Mouse (Mus musculus) neural tube, embryonic 15.5 days (tissue): ENCODE results near the gene Hspa1a. TPM values are rescaled to one million over a fixed set of nuclear protein-coding genes. Genes with fewer than 3 reads are reported as not detected.
"Not testable (repeated sequence)": the region's sequence is repeated elsewhere in the genome, so short reads cannot be mapped to it uniquely, and the experiment has no call there.

Experiments used
- ATAC-seq: fragments of 200-750 bp; cut with Nextera tagmentation; 2 replicates; pipeline ENCODE4 v1.8.0; 2017; ENCODE audit warnings: mild to moderate bottlenecking, moderate TSS enrichment, moderate library complexity; ENCODE audit not compliant: low FRiP score
- H3K27ac ChIP-seq: fragments of 300-500 bp; sonication (generic); replicated peaks from 2 replicates; pipeline ENCODE4 v1.5.1; 2015; ENCODE audit warnings: mild to moderate bottlenecking, inconsistent platforms
- H3K27me3 ChIP-seq: fragments of 300-500 bp; sonication (generic); replicated peaks from 2 replicates; pipeline ENCODE4 v1.6.1; 2015; ENCODE audit warnings: inconsistent platforms
- H3K36me3 ChIP-seq: fragments of 300-500 bp; sonication (generic); 2 replicates; pipeline ENCODE4 v1.6.1; 2015; ENCODE audit warnings: inconsistent platforms
- H3K4me1 ChIP-seq: fragments of 300-500 bp; sonication (generic); 2 replicates; pipeline ENCODE4 v1.6.1; 2015; ENCODE audit warnings: inconsistent platforms
- H3K4me2 ChIP-seq: fragments of 300-500 bp; sonication (generic); 2 replicates; pipeline ENCODE4 v1.6.1; 2015; ENCODE audit warnings: inconsistent platforms, mild to moderate bottlenecking, moderate library complexity
- H3K4me3 ChIP-seq: fragments of 300-500 bp; sonication (generic); replicated peaks from 2 replicates; pipeline ENCODE4 v1.5.1; 2015; ENCODE audit warnings: mild to moderate bottlenecking, inconsistent platforms
- H3K9ac ChIP-seq: fragments of 300-500 bp; sonication (generic); replicated peaks from 2 replicates; pipeline ENCODE4 v1.6.1; 2015; ENCODE audit warnings: mild to moderate bottlenecking, inconsistent platforms
- H3K9me3 ChIP-seq: fragments of 300-500 bp; sonication (generic); replicated peaks from 2 replicates; pipeline ENCODE4 v1.6.1; 2016; ENCODE audit warnings: inconsistent platforms
- WGBS: fragments of 180-500 bp; shearing (Covaris S2); methylation state at CpG from one replicate; pipeline ENCODE4 v1.1.7; 2015; ENCODE audit warnings: mixed read lengths; 5-methylcytosine and 5-hydroxymethylcytosine counted together
- polyA plus RNA-seq: library from polyadenylated mRNA; unstranded; fragments of >200 nt; fragmentation: Nextera tagmentation; extraction: Ambion mirVana; gene quantifications from 2 replicates; pipeline ENCODE4 v1.2.1, GENCODE M21; 2015

Hspa1a gene
- 12.8 and 13.2 TPM in 2 replicates for polyA plus RNA-seq

DNA sequence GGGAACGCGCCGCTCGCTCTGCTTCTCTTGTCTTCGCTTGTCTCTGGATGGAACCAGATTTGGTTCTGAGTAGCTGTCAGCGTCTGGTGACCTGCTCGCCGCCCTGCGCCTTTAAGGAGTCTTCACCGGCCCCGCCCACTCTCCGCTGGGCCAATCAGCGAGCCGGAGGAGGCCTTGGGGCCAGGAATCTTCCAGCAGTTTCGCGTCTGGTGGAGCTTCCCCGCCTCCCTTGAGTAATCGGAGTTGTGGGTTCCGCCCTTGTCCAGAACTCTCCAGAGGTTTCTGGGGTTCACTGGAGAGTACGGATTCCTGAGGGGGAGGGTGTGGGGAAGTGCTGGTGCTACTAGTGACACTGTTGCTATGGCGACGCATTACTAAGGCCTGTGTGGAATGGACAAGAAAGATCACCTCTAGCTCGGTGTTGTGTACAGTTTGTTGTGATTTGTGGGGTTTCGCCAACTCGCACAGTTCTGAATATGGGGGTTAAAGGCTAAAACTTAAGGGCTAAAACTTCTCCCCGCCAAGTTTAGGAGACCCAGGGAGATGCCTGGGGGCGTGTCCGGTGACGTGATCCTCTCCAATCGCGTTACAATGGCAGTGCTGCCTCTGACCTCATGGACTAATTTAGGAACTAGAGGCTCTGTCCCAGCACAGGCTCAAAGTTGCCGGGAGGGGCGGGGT, at the start of gene Hspa1a, which contains the start of gene Hspa1l:
Gene Hspa1a, minus strand, starts transcription at position 88 of the 681 bp plus-strand sequence.
Gene Hspa1l, plus strand, starts transcription at position 635 of the 681 bp plus-strand sequence.
- not testable (repeated sequence) for H3K27ac ChIP-seq, H3K36me3 ChIP-seq, H3K9me3 ChIP-seq, H3K4me1 ChIP-seq
- peak within 1 kb of the TSS; percentile 26 for H3K9ac ChIP-seq
- peak; percentile 94 for ATAC-seq
- H3K4me2 ChIP-seq: peak within 1 kb of the TSS; percentile 80
- H3K4me3 ChIP-seq: peak within 1 kb of the TSS; percentile 44
- WGBS: under 1% methylated on average over 31 of the region's 33 CpGs
- H3K27me3 ChIP-seq: peaks cover 27% of the 10 kb centered on the region

DNA sequence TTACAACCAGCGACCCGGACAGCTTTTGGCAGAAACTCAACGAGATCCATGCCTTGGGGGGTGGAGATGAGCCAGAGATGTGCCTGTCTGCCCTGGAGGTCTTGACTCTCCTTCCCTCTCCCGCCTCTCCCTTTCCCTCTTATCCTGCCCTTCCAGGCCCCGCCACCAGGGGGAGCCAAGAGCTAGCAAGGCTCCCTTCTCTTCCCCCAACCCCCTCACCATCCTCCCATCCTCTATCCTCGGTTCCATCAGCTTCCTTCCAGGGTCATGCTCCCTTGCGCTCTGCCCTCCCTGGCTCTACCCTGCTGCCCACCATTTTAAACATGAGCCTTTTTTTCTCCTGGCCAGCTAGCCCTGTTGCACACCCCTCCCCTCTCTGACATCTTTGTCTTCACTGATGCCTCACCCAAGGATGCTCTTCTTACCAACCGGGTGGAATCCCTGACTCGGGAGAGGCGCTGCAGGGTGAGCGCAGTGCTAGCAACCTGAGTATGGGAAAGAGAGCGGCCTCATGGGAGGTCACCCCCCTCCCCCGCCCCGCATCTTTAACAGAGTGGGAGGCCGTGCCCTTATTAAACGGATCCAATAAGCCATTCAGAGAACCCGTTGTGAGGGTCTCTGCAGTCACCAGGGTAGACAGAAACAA, 49.3 kb upstream of the Hspa1a start:
- no peak overlapping the region for H3K4me3 ChIP-seq
- H3K4me1 ChIP-seq: peaks cover 15% of the 10 kb centered on the region
- peak overlapping the region; percentile 25 for H3K4me2 ChIP-seq
- no peaks in the 10 kb centered on the region for H3K9me3 ChIP-seq
- peaks cover 8% of the 10 kb centered on the region for H3K36me3 ChIP-seq
- H3K9ac ChIP-seq: no peak overlapping the region
- WGBS: 9% methylated on average over 17 of the region's 17 CpGs
- H3K27ac ChIP-seq: no peak overlapping the region
- no peaks in the 10 kb centered on the region for H3K27me3 ChIP-seq
- ATAC-seq: 0 out of 2 replicates have a peak, but pooled peaks have one; percentile 26

DNA sequence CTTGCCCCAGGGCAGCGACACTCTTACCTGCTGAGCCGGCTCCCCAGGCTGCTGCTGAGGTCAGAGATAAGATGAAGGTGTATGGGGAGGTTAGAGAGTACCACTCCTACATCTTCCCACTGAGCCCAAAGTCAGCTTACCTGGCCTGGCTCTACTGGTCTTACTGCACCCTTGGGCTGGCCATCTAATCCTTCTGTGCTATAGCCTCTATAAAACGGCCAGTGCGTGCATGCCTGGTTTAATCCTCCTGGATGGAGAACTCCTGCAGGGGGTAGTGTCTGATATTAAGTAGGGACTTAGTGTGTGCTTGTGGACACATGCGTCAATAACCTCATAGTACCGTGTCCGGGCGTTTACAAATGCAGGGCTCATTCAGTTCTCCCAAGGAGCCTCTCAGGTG, 48.6 kb upstream of the Hspa1a start:
- H3K4me3 ChIP-seq: no peak overlapping the region
- no peak overlapping the region for H3K9ac ChIP-seq
- H3K27me3 ChIP-seq: no peaks in the 10 kb centered on the region
- H3K9me3 ChIP-seq: no peaks in the 10 kb centered on the region
- H3K36me3 ChIP-seq: peaks cover 15% of the 10 kb centered on the region
- H3K4me2 ChIP-seq: no peak overlapping the region
- no peak overlapping the region for H3K27ac ChIP-seq
- peaks cover 13% of the 10 kb centered on the region for H3K4me1 ChIP-seq
- WGBS: 90% methylated on average over 8 of the region's 8 CpGs
- ATAC-seq: no peak

DNA sequence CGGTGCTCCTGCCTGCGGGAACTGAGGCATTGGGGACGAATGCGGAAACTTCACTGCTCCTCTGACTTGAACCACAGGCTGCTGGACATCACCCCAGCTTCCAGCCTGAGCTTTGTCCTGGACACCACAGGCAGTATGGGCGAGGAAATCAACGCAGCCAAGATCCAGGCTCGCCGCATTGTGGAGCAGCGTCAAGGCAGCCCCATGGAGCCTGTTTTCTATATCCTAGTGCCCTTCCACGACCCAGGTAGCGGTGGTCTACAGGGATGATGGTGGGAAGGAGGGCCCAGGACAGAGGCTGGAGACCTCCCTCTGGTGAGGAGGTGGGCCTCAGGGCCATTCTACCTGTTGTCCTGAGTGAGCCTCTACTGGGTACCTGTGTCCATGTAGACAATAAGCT, 47.9 kb upstream of the Hspa1a start:
- no peaks in the 10 kb centered on the region for H3K27me3 ChIP-seq
- no peak for ATAC-seq
- no peak overlapping the region for H3K4me3 ChIP-seq
- no peak overlapping the region for H3K9ac ChIP-seq
- H3K4me1 ChIP-seq: peaks cover 13% of the 10 kb centered on the region
- 82% methylated on average over 11 of the region's 11 CpGs for WGBS
- H3K4me2 ChIP-seq: no peak overlapping the region
- H3K27ac ChIP-seq: no peak overlapping the region
- no peaks in the 10 kb centered on the region for H3K9me3 ChIP-seq
- H3K36me3 ChIP-seq: peaks cover 22% of the 10 kb centered on the region

DNA sequence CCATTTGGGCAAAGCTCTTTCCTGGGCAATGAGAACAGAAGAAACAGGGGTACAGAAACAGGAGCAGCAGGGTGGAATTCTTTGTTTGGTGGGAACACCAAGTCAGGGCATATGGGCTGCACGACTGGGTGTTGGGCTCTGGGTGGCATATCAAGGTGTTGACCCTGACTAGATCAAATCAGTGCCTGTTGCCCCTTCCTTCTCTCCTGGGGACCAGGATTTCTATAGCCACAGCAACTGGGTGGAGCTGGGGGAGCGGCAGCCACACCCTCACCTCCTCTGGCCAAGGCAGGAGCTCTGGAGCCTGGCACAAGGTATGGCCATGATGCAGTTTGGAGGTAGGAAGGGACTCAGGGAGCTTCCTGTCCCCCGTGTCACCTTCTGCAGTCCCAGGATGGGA, 46.2 kb upstream of the Hspa1a start:
- H3K27ac ChIP-seq: no peak overlapping the region
- no peaks in the 10 kb centered on the region for H3K27me3 ChIP-seq
- ATAC-seq: no peak
- no peak overlapping the region for H3K4me3 ChIP-seq
- WGBS: 91% methylated on average over 3 of the region's 3 CpGs
- H3K9me3 ChIP-seq: no peaks in the 10 kb centered on the region
- no peak overlapping the region for H3K4me2 ChIP-seq
- H3K36me3 ChIP-seq: peaks cover 39% of the 10 kb centered on the region
- peaks cover 13% of the 10 kb centered on the region for H3K4me1 ChIP-seq
- no peak overlapping the region for H3K9ac ChIP-seq

DNA sequence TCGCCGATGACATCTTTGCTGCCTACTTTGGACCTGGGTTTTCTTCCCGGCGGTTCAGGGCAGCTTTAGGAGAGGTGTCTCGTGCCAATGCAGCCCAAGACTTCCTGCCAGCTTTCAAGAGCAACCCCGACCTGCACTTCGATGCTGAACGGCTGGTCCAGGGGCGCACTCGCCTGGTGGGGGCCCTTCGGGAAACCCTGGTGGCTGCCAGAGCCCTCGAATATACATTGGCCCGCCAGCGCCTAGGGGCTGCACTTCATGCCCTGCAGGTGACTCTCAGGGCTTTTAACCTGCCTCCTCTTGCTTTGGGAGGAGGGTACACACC, 45.7 kb upstream of the Hspa1a start:
- peaks cover 44% of the 10 kb centered on the region for H3K36me3 ChIP-seq
- H3K9me3 ChIP-seq: no peaks in the 10 kb centered on the region
- no peak overlapping the region for H3K4me2 ChIP-seq
- ATAC-seq: no peak
- peaks cover 13% of the 10 kb centered on the region for H3K4me1 ChIP-seq
- no peak overlapping the region for H3K4me3 ChIP-seq
- 78% methylated on average over 14 of the region's 14 CpGs for WGBS
- no peak overlapping the region for H3K27ac ChIP-seq
- no peak overlapping the region for H3K9ac ChIP-seq
- no peaks in the 10 kb centered on the region for H3K27me3 ChIP-seq

DNA sequence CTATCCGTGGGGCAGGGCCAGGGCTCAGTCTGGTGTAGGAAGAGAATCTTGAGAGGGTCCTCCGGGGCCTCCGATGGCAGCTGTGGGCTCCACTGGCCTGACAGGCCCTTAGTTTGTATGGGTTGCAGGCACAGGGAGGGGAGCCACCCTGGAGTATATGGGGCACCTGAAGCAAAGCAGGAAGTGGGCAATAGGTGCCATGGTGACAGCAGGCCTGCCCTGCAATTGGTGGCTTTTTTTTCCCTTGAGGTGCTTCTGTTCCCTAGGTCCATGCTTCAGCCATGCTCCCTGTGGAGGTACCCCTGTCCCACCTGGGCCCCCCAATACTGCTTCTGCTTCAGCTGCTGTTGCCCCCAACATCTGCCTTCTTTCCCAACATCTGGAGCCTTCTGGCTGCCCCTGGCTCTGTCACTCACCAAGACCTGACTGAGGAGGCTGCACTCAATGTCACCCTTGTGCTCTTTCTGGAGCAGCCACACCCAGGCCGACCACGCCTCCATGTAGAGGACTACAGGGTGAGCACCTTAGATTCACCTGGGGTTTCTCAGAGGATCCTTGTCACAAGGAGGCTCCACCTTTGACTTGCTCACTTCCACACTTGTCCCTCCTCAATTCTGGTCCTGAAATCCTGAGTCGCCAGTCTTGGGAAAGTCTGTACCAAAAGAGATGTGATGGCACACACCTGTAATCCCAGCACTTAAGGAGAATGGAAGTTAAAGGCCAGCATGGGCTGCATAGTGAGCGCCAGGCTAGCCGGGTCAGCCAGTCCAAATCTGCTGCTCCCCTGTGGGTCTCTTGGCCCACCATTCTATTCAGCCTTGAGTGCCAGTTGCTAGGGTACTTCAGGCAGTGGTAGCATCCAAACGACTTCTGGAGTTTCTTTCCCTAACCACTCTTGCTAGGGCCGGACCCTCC, 45.1 kb upstream of the Hspa1a start:
- 0 out of 2 replicates have a peak overlapping the region, but pooled peaks have one; percentile 7 for H3K9ac ChIP-seq
- H3K27me3 ChIP-seq: no peaks in the 10 kb centered on the region
- no peak for ATAC-seq
- no peak overlapping the region for H3K4me3 ChIP-seq
- no peak overlapping the region for H3K4me2 ChIP-seq
- H3K27ac ChIP-seq: no peak overlapping the region
- peaks cover 13% of the 10 kb centered on the region for H3K4me1 ChIP-seq
- H3K36me3 ChIP-seq: peaks cover 50% of the 10 kb centered on the region
- 83% methylated on average over 10 of the region's 10 CpGs for WGBS
- H3K9me3 ChIP-seq: no peaks in the 10 kb centered on the region

DNA sequence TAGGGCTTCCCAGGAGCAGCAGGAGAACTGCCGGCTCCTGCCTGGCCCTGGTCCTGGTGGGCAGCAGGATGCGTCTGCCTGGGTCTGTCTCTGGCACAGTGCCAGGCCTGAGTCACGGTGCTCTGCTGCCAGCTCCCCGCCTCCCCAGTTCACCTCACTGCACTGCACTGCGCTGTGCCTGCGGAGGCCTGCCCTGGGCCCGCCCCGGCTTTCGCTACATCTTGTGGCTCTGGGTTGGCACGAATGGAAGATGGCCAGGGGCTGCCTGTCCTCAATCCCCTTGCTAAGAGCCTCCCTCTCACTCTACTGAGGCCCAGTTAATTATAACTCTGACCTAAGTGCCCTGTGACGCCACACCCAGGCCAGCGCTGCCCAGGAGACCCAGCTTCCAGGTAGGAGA, 44.4 kb upstream of the Hspa1a start, which contains the start of gene Vwa7:
Gene Vwa7, plus strand, starts transcription at position 204 of the 400 bp plus-strand sequence.
- peaks cover 57% of the 10 kb centered on the region for H3K36me3 ChIP-seq
- ATAC-seq: peak; percentile 40; the same call in 1 of the 2 replicates
- no peaks in the 10 kb centered on the region for H3K9me3 ChIP-seq
- H3K4me3 ChIP-seq: no peak within 1 kb of the TSS
- H3K9ac ChIP-seq: 0 out of 2 replicates have a peak within 1 kb of the TSS, but pooled peaks have one; percentile 7
- H3K27ac ChIP-seq: no peak within 1 kb of the TSS
- WGBS: 57% methylated on average over 12 of the region's 12 CpGs
- no peaks in the 10 kb centered on the region for H3K27me3 ChIP-seq
- no peak within 1 kb of the TSS for H3K4me2 ChIP-seq
- peaks cover 10% of the 10 kb centered on the region for H3K4me1 ChIP-seq

DNA sequence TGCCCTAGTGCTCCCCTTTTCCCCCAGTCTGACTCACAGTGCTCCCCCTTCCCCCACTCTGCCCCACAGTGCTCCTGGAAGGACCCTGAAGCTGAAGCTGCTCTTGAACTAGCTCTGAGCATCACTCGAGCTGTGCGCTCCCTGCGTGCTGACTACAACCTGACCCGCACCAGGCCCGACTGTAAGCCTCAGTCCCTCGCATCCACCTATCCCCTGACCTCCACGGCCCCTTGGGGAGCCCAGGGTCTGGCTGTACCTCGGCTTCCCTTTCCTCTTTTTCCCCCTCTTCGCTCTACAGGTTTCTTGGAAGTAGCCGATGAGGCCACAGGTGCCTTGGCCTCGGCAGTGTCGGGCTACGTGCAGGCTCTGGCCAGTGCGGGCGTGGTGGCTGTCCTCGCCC, 43.3 kb upstream of the Hspa1a start:
- Histone ChIP-seq H3K9ac (no peak overlapping the region), H3K4me3 (no peak overlapping the region), H3K27me3 (no peaks in the 10 kb centered on the region), H3K27ac (no peak overlapping the region), H3K36me3 (peaks cover 68% of the 10 kb centered on the region), H3K9me3 (no peaks in the 10 kb centered on the region), H3K4me2 (no peak overlapping the region), H3K4me1 (peaks cover 5% of the 10 kb centered on the region; the same call in 1 of the 2 replicates)
- no peak for ATAC-seq
- WGBS: 93% methylated on average over 16 of the region's 16 CpGs

DNA sequence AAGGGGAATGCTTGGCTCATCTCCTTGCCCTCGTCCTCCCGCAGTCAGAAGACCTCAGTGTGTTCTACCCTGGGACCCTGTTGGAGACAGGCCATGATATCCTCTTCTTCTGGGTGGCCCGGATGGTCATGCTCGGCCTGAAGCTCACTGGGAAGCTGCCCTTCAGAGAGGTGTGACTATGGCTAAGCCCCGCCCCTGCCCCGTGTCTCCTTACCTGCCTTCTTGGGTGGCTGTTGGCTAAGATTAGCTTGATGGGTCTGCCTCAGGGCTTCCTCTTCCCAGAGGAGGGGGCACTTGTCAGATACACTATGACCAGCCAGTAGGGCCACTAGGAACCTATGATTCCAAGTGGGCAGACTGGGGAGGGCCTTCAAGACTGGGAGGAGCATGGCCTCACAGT, 41.3 kb upstream of the Hspa1a start:
- Histone ChIP-seq H3K4me3 (no peak overlapping the region), H3K9ac (no peak overlapping the region), H3K36me3 (peaks cover 83% of the 10 kb centered on the region), H3K27me3 (no peaks in the 10 kb centered on the region), H3K9me3 (no peaks in the 10 kb centered on the region), H3K4me1 (peaks cover 5% of the 10 kb centered on the region; the same call in 1 of the 2 replicates), H3K4me2 (no peak overlapping the region), H3K27ac (no peak overlapping the region)
- no peak for ATAC-seq
- WGBS: 86% methylated on average over 6 of the region's 6 CpGs

DNA sequence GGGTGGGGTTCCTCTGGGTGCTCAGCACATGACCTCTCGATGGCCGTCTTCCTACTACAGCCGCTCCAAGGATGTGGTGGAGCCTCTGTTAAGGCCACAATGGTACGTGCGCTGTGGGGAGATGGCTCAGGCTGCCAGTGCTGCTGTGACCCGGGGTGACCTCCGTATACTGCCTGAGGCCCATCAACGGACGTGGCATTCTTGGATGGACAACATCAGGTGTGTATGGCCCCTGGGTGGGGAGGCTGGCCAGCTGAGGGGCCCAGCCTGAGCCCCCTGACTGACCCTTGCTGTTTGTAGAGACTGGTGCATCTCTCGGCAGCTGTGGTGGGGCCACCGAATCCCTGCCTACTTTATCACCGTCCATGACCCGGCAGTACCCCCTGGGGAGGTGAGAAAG, 40.5 kb upstream of the Hspa1a start:
- Histone ChIP-seq H3K4me2 (no peak overlapping the region), H3K9me3 (no peaks in the 10 kb centered on the region), H3K4me1 (peaks cover 5% of the 10 kb centered on the region; the same call in 1 of the 2 replicates), H3K36me3 (peaks cover 90% of the 10 kb centered on the region), H3K4me3 (no peak overlapping the region), H3K27ac (no peak overlapping the region), H3K27me3 (no peaks in the 10 kb centered on the region), H3K9ac (no peak overlapping the region)
- no peak for ATAC-seq
- WGBS: 89% methylated on average over 13 of the region's 13 CpGs
